Mouse (Mus musculus): ENCODE results near the gene Tlk1. TPM values are rescaled to one million over a fixed set of nuclear protein-coding genes. Genes with fewer than 3 reads are reported as not detected.
"Not testable (repeated sequence)": the region's sequence is repeated elsewhere in the genome, so short reads cannot be mapped to it uniquely, and the experiment has no call there.

Tlk1 gene
- total RNA-seq, 2 experiments from 2014 or later = 28.9 to 33.9 TPM

- intact Hi-C loops (cut with DNase I); DNase-seq: not testable (repeated sequence)
These were observed 21.8 kb downstream of the Tlk1 start for GRCm38 (mm10) chr2:70803696-70804095.

GRCm38 (mm10) chr2:70802658-70803057 lies 22.9 kb downstream of the Tlk1 start:
- intact Hi-C loops (cut with DNase I) = no loop called here
- DNase-seq = no peak

- no peak for DNase-seq
- intact Hi-C loops (cut with DNase I) = no loop called here
These were observed 24.0 kb downstream of the Tlk1 start for GRCm38 (mm10) chr2:70801543-70801942.

GRCm38 (mm10) chr2:70800396-70800795 lies 25.1 kb downstream of the Tlk1 start:
- intact Hi-C loops (cut with DNase I) = no loop called here
- DNase-seq = no peak

- DNase-seq = no peak
These were observed 32.3 kb downstream of the Tlk1 start for GRCm38 (mm10) chr2:70793276-70793675.

GRCm38 (mm10) chr2:70790246-70790645 lies 35.3 kb downstream of the Tlk1 start:
- DNase-seq = no peak
- intact Hi-C loops (cut with DNase I) = no loop called here

More at GRCm38 (mm10) chr2:70793276-70793675, 32.3 kb downstream of the Tlk1 start:
- intact Hi-C loops (cut with DNase I) = no loop called here

GRCm38 (mm10) chr2:70789331-70789730 lies 36.2 kb downstream of the Tlk1 start:
- no peak for DNase-seq
- intact Hi-C loops (cut with DNase I) = no loop called here

GRCm38 (mm10) chr2:70784447-70784846 lies 41.1 kb downstream of the Tlk1 start:
- intact Hi-C loops (cut with DNase I) = no loop called here
- no peak for DNase-seq

- intact Hi-C loops (cut with DNase I) = no loop called here
- no peak for DNase-seq
These were observed 42.0 kb downstream of the Tlk1 start for GRCm38 (mm10) chr2:70783504-70783903.

- DNase-seq = no peak
- intact Hi-C loops (cut with DNase I) = loop anchor here (2.0 kb wide), 2 partner anchors 45 to 259 kb away; partner anchors contain the start of gene Tlk1
These were observed 45.9 kb downstream of the Tlk1 start for GRCm38 (mm10) chr2:70779634-70780033.

GRCm38 (mm10) chr2:70776744-70777143 lies 48.8 kb downstream of the Tlk1 start:
- no peak for DNase-seq
- intact Hi-C loops (cut with DNase I) = no loop called here

- DNase-seq = peak in 1 of 2 experiments; percentile 5
- intact Hi-C loops (cut with DNase I) = no loop called here
These were observed 60.8 kb downstream of the Tlk1 start for GRCm38 (mm10) chr2:70764734-70765133.

GRCm38 (mm10) chr2:70762741-70763140 lies 62.8 kb downstream of the Tlk1 start:
- no peak for DNase-seq
- intact Hi-C loops (cut with DNase I) = no loop called here

- DNase-seq = no peak
- intact Hi-C loops (cut with DNase I) = no loop called here
These were observed 73.4 kb downstream of the Tlk1 start for GRCm38 (mm10) chr2:70752149-70752548.

GRCm38 (mm10) chr2:70751655-70752054 lies 73.9 kb downstream of the Tlk1 start:
- intact Hi-C loops (cut with DNase I) = no loop called here
- DNase-seq = no peak

- no peak for DNase-seq
- intact Hi-C loops (cut with DNase I) = no loop called here
These were observed 82.9 kb downstream of the Tlk1 start for GRCm38 (mm10) chr2:70742588-70742987.

- DNase-seq = no peak
- intact Hi-C loops (cut with DNase I) = no loop called here
These were observed 83.6 kb downstream of the Tlk1 start for GRCm38 (mm10) chr2:70741901-70742300.

- intact Hi-C loops (cut with DNase I) = no loop called here
- no peak for DNase-seq
These were observed 89.5 kb downstream of the Tlk1 start for GRCm38 (mm10) chr2:70736008-70736407.

GRCm38 (mm10) chr2:70735534-70735933 lies 90.0 kb downstream of the Tlk1 start:
- intact Hi-C loops (cut with DNase I) = no loop called here
- DNase-seq = no peak

GRCm38 (mm10) chr2:70727089-70727488 lies 98.4 kb downstream of the Tlk1 start:
- DNase-seq = no peak
- intact Hi-C loops (cut with DNase I) = no loop called here

- DNase-seq = no peak
- intact Hi-C loops (cut with DNase I) = no loop called here
These were observed 101.8 kb downstream of the Tlk1 start for GRCm38 (mm10) chr2:70723610-70724243.

- intact Hi-C loops (cut with DNase I) = no loop called here
- no peak for DNase-seq
These were observed 114.7 kb downstream of the Tlk1 start for GRCm38 (mm10) chr2:70710878-70711277.

- DNase-seq = no peak
- intact Hi-C loops (cut with DNase I) = no loop called here
These were observed 115.3 kb downstream of the Tlk1 start for GRCm38 (mm10) chr2:70710236-70710635.

Measured in gastrocnemius, postnatal 36 days (tissue).